Mouse (Mus musculus) testis, postnatal 10 days (tissue): ENCODE measurements around the gene Slc25a43.

Experiments
- DNase-seq: peaks from one replicate; pipeline ENCODE4 v3.0.0; 2021; ENCODE audit warnings: low spot score

Gene Slc25a43

DNA sequence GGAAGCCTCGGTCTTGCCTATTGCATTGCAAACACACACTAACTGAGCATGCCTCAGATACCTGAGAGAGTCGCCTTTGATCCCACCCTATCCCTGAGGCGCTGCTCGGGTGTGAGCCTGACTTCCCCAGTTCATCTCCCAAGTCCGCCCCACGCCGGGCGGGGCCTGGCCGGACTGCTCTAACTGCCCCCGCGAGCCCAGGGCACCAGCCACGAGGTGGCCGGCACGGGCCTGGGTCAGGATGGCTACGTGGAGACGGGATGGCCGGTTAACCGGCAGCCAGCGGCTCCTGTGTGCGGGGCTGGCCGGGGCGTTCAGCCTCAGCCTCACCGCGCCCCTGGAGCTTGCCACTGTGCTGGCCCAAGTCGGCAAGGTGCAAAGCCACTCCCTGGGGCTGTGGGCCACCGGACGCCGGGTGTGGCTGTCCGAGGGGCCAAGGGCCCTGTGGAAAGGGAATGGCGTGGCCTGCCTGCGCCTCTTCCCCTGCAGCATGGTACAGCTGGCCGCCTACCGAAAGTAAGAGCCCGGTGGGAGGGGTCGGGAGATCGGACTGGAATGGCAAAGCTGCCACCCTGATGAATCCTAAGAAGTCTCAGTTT lies at the start of gene Slc25a43:
Gene Slc25a43 (plus strand): TSS at position 157 of the 599 bp plus-strand sequence.
- DNase-seq: peak; percentile 49

DNA sequence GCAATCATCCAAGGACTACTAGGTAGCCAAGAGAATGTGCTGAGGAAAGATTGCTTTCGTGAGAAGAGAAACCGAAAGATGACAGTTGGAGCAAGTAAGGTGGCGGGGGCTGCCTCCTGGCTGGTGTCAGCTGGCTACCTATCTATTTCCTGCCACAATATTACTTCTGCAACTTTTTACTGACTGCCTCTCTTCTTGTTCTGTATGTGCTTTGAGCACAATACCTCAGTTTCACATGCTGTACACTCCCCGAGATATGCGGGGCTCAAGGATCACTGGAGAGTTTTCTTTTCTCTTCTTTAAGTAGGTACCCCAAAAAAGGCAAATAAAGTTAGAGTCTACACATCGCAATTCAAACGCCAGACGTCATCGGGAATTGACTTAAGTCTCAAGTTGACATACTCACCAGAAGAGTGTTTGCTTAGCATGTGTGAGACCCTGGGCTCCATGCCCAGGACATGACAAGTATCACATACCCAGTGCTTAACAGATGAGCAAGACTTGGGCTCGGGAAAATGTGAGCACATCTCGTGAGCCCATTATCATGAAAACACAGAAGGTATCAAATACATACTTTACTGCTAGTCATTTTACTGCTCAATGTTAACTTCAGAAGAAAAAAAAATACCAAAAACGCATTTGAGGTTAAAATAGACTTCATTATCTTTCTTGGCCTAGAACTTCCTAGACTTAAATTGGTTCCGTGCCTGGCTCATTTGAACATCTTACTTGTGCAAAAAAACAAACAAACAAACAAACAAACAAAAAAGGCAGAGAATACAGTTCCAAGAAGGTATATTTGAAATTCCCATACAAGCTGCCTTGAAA lies 3.1 kb upstream of the Slc25a43 start:
- DNase-seq: no peak

DNA sequence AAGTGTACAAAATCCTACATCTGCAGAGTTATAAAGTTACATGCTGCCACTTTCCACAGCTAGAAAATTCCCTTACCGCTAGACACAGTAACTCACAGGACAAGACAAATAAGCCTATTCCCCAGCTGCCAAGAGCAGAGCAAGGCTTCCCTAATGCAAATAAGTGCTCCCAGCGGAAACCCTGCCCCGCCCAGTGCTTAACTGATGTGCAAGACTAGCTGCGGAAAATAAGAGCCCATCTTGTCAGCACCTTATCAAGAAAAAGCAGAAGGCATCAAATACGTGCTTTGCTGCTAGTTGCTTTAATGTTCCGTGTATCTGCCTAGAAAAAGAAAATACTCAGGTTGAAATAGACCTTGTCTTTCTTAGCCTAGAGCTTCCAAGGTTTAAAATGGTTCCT lies 2.2 kb upstream of the Slc25a43 start:
- no peak for DNase-seq

DNA sequence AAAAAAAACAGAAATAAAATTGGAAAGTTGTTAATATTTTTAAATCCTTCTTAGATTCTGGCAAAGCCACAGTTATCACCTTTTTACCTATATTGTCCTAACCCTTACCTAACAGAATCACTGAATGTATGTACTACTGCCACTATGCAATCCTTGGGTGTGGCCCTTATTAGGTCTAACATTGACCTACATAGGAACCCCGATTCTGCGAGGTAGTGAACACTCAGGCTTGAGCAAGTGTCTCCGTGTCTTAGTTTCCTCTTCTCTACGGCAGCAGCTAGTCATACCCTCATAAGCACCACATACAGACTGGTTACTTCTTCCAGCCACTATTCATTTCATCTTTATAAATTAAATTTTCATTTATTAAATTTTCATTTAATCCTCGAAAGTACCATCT lies 715 bp upstream of the Slc25a43 start:
- DNase-seq: no peak

DNA sequence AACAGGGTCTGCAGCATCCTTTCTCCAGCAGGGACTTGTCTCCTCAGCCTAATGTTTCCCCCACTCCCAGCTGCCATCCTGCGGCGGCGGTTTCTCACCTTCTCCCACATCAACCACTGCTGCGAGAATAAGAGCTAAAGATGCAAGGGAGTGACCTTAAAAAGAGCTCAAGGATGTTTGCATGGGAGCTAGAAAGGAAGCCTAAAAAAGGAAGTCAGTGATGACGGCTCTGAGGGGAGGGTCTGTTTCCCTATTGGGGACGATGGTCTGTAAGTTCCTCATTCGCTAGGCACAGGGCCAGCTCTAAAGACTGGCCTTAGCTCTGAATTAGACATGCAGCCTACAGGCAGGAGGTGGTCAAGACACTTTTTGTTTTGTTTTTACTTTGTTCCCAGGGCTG lies 1.3 kb downstream of the Slc25a43 start:
- peak; percentile 48 for DNase-seq

DNA sequence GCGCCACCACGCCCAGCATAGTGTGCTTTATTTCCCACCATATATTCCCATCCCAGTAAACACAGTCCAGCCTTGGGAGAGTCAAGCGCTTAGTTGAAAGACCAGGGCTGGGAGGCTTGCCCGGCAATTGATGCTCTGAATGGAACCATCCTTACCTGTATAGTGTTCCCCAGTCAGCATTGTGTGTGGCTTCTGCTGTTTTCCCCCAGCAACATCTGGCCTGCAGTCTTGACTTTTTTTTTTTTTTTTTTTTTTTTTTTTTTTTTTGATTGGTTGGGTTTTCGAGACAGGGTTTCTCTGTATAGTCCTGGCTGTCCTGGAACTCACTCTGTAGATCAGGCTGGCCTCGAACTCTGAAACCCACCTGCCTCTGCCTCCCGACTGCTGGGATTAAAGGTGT lies 1.9 kb downstream of the Slc25a43 start:
- no peak for DNase-seq

GRCm38 (mm10) chrX:36746789-36747188 lies 3.3 kb downstream of the Slc25a43 start:
- DNase-seq: no peak

GRCm38 (mm10) chrX:36748573-36748972 lies 5.1 kb downstream of the Slc25a43 start:
- DNase-seq: no peak

GRCm38 (mm10) chrX:36749281-36749785 lies 5.9 kb downstream of the Slc25a43 start:
- no peak for DNase-seq

GRCm38 (mm10) chrX:36750591-36750990 lies 7.1 kb downstream of the Slc25a43 start:
- DNase-seq: no peak

GRCm38 (mm10) chrX:36752586-36752985 lies 9.1 kb downstream of the Slc25a43 start:
- no peak for DNase-seq

DNA sequence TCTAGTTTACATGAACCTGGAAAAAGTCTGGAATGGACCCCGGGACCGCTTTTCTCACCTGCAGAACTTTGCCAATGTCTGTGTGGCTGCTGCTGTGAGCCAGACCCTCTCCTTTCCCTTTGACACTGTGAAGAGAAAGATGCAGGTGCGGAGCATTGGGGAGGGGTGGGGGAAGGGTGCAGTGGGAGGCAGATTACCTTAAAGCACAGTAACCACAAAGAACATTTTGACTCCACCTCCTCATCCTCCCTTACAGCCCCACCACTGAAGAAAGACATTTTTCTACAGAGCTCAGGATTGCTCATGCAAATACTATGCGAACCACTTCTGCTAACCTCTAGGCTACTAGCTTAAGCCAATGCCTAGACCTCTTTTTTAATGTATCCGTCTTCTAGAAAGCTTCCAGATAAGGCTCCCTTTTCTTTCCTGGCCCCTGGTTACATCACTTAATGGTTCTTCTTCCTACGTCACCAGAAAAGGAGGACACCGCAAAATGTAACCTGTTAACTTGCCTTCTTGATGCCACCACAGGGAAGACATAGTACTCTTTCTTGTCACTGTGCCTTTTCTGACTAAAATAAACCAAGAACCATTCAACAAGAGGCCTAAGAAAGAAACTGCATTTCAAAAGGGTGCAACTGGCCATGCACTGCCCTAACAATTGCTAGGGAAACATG lies 14.5 kb downstream of the Slc25a43 start:
- DNase-seq: no peak

- DNase-seq: no peak
These were observed 15.1 kb downstream of the Slc25a43 start for GRCm38 (mm10) chrX:36758566-36758965.

DNA sequence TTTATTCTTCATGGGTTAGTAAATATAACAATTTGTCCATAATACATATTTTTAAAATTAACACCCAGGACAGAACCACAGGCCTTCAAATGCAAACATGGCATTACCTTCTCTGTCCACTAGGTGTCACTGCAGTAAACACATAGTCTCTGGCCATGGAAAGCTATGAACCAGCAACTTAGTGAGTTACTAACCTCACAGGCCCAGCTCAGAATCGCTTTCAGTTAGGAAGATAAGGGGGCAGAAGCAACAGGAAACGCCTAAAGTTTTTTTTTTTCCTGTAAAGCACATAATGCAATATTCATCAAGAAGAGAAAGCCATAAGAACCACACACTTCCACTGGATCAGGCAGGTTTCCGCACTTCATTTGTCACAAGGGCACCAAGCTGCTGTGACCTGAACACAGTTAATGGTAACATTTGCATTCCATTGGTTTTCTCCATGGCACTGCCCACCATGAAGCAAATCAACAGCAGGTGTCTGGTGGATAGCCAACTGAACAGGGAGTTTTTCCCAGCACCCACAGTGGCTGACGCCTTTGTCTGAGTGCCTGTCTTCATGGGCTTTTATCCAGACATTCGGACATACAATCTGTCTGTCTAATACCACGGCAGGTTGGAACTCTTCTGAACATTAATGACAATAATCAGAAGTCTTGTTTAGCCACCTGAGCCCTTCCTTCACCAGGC lies 17.6 kb downstream of the Slc25a43 start:
- no peak for DNase-seq

DNA sequence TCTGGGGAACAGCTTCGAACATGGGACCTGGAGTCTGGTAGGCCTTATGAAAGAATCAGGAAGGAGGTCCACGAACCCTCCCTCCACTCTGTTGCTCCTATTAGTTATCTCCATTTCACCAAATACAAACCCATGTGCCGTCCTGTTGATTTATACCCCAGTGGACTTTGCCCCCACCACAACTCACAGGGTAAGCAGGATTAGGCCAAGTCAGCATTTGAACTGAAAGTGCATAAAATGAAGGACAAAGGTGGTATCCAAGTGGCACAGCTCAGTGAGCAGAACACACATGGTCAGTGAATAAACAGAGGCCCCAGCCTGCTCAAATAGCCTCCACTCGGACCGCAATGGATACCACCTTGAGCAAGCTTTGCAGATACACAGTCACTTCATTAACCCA lies 18.8 kb downstream of the Slc25a43 start:
- no peak for DNase-seq

- peak; percentile 55 for DNase-seq
These were observed 19.4 kb downstream of the Slc25a43 start for GRCm38 (mm10) chrX:36762894-36763293.

GRCm38 (mm10) chrX:36763298-36763933 lies 20.0 kb downstream of the Slc25a43 start:
- DNase-seq: no peak

GRCm38 (mm10) chrX:36763934-36764317 lies 20.5 kb downstream of the Slc25a43 start:
- no peak for DNase-seq

DNA sequence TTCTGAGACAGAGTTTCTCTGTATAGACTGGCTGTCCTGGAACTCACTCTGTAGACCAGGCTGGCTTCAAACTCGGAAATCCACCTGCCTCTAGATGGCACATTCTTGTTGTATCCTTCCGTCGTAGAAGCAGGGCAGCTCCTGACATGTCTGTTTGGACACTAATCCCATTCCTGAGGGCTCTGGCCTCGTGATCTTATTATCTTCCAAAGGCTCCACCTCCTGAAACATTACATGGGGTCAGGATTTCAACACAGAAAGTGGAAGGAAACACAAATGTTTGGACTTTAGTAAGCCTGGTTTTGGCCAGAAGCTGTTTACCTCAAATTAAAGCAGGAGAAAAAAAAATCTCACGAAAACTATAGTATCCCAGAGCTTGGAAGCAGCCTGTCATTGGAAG lies 23.9 kb downstream of the Slc25a43 start:
- no peak for DNase-seq

DNA sequence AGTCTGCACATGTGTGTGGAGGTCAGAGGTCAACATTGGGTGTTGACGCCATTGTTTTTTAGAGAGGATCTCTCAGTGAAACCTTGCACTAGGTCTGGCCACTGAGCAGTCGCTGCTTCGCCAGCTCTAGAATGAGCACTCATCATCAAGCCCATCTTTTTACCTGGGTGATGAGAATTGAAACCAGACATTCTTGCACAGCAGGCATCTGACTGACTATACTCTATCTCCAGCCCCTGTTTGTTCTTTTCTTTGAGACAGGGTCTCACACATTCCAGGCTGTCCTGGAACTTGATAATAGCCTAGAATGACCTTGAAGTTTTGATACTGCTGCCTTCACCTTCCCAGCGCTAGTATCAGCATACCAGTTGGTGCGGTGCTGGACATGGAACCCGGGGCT lies 29.1 kb downstream of the Slc25a43 start:
- DNase-seq: no peak

DNA sequence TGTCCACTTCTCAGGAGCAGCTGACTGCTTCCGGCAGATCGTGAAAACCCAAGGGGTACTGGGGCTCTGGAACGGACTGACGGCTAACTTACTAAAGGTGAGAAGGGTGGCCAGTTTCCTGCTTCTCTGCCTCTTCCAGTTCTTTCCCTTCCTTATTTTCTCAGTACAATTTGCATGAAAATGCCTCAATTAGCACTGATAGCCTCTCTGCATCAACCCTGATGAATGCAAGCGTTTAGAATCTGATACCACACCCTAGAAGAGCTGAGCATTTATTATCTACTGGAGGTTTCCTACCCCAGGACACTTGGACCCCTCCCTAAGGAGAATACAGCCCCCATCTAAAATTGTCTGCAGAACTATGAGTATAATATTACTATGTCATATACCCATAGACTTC lies 32.1 kb downstream of the Slc25a43 start:
- no peak for DNase-seq

GRCm38 (mm10) chrX:36777694-36778093 lies 34.2 kb downstream of the Slc25a43 start:
- no peak for DNase-seq
